Mouse (Mus musculus) embryo, embryonic 11.5 days (tissue): ENCODE results near the gene Gm4175.
"Not testable (repeated sequence)": the region's sequence is repeated elsewhere in the genome, so short reads cannot be mapped to it uniquely, and the experiment has no call there.

Experiments used
- DNase-seq: peaks from one replicate; pipeline ENCODE4 v3.0.0-alpha.2; 2012; ENCODE audit warnings: low read depth, low spot score

Gene Gm4175

GRCm38 (mm10) chr7:21761375-21761774 lies at the start of gene Gm4175:
Gene Gm4175, minus strand, starts transcription at chr7:21761475.
- not testable (repeated sequence) for DNase-seq

- not testable (repeated sequence) for DNase-seq
These were observed 35.4 kb upstream of the Gm4175 start, which contains the start of gene Gm4177 for GRCm38 (mm10) chr7:21796628-21797027. Gene Gm4177, minus strand, starts transcription at chr7:21796728.
